17 mouse cellular contexts compared by ENCODE assay signal in the genomic region with DNA sequence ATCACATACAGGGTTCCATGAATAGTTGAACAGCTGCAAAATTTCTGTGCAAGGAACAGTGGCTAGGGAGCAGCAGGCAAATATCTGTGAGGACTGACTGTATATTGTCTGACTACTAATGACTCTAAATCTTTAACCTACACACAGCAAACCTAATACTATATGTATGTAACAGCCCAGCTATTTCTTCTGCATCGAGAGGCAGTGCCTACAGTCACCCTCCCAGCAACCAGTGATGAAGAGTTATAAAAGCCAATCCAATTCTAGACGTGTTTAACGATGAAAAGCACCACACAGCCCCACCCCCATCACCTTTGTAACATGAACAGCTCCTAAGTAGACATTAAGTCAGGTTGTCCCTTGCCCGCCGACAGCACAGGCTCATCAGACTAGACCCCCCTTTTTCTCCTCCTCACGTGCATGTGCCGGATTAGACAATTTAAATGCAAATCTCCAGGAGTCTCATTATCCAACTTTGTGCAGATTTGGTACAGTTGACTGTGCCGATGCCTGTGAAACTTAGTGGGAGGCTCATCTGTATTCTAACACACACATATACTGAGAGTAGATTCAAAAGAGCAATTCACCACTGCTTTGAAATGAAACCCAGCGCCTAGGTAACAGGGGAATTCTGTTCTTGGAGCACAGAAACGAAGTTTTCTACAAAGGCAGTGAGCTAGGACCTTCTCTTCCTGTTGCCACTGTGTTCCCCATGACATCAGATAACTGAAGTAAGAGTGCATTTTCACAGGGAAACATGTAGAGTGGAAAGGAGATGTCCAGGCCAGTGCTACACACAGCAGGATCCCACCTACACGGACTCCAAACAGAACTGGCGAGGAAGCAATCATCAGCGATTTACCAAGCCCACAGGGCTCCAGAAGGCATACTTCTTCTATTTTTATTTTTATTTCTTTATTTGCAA. TPM values are rescaled to one million over a fixed set of nuclear protein-coding genes. Genes with fewer than 3 reads are reported as not detected.
DNase-seq lines count a peak whose midpoint lies in the region; ATAC-seq and TF ChIP-seq lines count a peak whose summit lies in the region.
"Had no signal": no experiment of that assay in that cellular context is flagged by ENCODE, and none has a peak within 500 bp of the region (broad histone marks: within the 10 kb centered on the region; RNA-seq: fewer than 3 reads in every experiment).

No protein-coding gene starts in this region.

- no peaks in the 10 kb centered on the region for H3K27me3 ChIP-seq in neural tube, embryonic 11.5 days (ENCODE audit: control insufficient read depth, insufficient read depth, low read length)
- peaks cover 24% of the 10 kb centered on the region for H3K27me3 ChIP-seq in hindbrain, embryonic 10.5 days (ENCODE audit: insufficient read depth, poor library complexity, severe bottlenecking)
- no peaks in the 10 kb centered on the region for H3K27me3 ChIP-seq in midbrain, embryonic 11.5 days (ENCODE audit: control insufficient read depth, insufficient read depth, low read length)
- no peaks in the 10 kb centered on the region for H3K27me3 ChIP-seq in liver, postnatal 0 days (ENCODE audit: insufficient read depth, low read length)
- H3K27me3 ChIP-seq in intestine, postnatal 0 days (replicated peaks; ENCODE audit: control insufficient read depth, insufficient read depth, low read length) = no peaks in the 10 kb centered on the region
- H3K27me3 ChIP-seq: heart, embryonic 12.5 days; Patski had no signal

- H3K27ac ChIP-seq in neural tube, embryonic 11.5 days (ENCODE audit: low read depth, low read length) = peak overlapping the region; percentile 92
- H3K27ac ChIP-seq in hindbrain, embryonic 10.5 days = peak overlapping the region; percentile 78
- H3K27ac ChIP-seq in midbrain, embryonic 11.5 days (ENCODE audit: low read depth, low read length) = peak overlapping the region; percentile 94
- no peak overlapping the region for H3K27ac ChIP-seq in liver, postnatal 0 days (ENCODE audit: low read depth)
- no peak overlapping the region for H3K27ac ChIP-seq in intestine, postnatal 0 days (ENCODE audit: low read depth, low read length)

- peak overlapping the region; percentile 24; the same call in 1 of the 2 replicates for H3K4me2 ChIP-seq in neural tube, embryonic 11.5 days (ENCODE audit: low read depth)
- H3K4me2 ChIP-seq in midbrain, embryonic 11.5 days = peak overlapping the region; percentile 25
- no peak overlapping the region for H3K4me2 ChIP-seq in liver, postnatal 0 days (ENCODE audit: low read depth, low read length)
- no peak overlapping the region for H3K4me2 ChIP-seq in intestine, postnatal 0 days (replicated peaks; ENCODE audit: low read depth)
- H3K4me2 ChIP-seq: heart, embryonic 12.5 days had no signal

- no peak overlapping the region for H3K9ac ChIP-seq in neural tube, embryonic 11.5 days (ENCODE audit: low read length)
- peak overlapping the region; percentile 31; the same call in 1 of the 2 replicates for H3K9ac ChIP-seq in midbrain, embryonic 11.5 days (ENCODE audit: low read length)
- no peak overlapping the region for H3K9ac ChIP-seq in liver, postnatal 0 days (replicated peaks)
- no peak overlapping the region for H3K9ac ChIP-seq in intestine, postnatal 0 days (ENCODE audit: low read depth, low read length)
- H3K9ac ChIP-seq: heart, embryonic 12.5 days had no signal

- TF ChIP-seq EP300 in liver, postnatal 0 days (IDR thresholded peaks at IDR 0.05; ENCODE audit: low read depth) = no peak

- no peaks in the 10 kb centered on the region for H3K9me3 ChIP-seq in neural tube, embryonic 11.5 days (ENCODE audit: control insufficient read depth, low read length)
- no peaks in the 10 kb centered on the region for H3K9me3 ChIP-seq in hindbrain, embryonic 10.5 days
- H3K9me3 ChIP-seq in midbrain, embryonic 11.5 days (ENCODE audit: control insufficient read depth, low read length) = no peaks in the 10 kb centered on the region
- no peaks in the 10 kb centered on the region for H3K9me3 ChIP-seq in liver, postnatal 0 days (ENCODE audit: low read length)
- H3K9me3 ChIP-seq in intestine, postnatal 0 days (ENCODE audit: control insufficient read depth) = no peaks in the 10 kb centered on the region
- H3K9me3 ChIP-seq: heart, embryonic 12.5 days had no signal

- peaks cover 8% of the 10 kb centered on the region; the same call in 1 of the 2 replicates for H3K4me1 ChIP-seq in neural tube, embryonic 11.5 days (ENCODE audit: control insufficient read depth, insufficient read depth, low read length)
- H3K4me1 ChIP-seq in hindbrain, embryonic 10.5 days (replicated peaks) = peaks cover 45% of the 10 kb centered on the region
- H3K4me1 ChIP-seq in midbrain, embryonic 11.5 days (ENCODE audit: control insufficient read depth, insufficient read depth, low read length) = peaks cover 32% of the 10 kb centered on the region
- H3K4me1 ChIP-seq in liver, postnatal 0 days (ENCODE audit: insufficient read depth) = no peaks in the 10 kb centered on the region
- no peaks in the 10 kb centered on the region for H3K4me1 ChIP-seq in intestine, postnatal 0 days (replicated peaks; ENCODE audit: control insufficient read depth, insufficient read depth, low read length)
- H3K4me1 ChIP-seq: heart, embryonic 12.5 days had no signal

- no peaks in the 10 kb centered on the region for H3K36me3 ChIP-seq in neural tube, embryonic 11.5 days (ENCODE audit: control insufficient read depth, insufficient read depth, low read length)
- H3K36me3 ChIP-seq in hindbrain, embryonic 10.5 days = no peaks in the 10 kb centered on the region
- H3K36me3 ChIP-seq in midbrain, embryonic 11.5 days (ENCODE audit: control insufficient read depth, insufficient read depth, low read length) = no peaks in the 10 kb centered on the region
- no peaks in the 10 kb centered on the region for H3K36me3 ChIP-seq in liver, postnatal 0 days (replicated peaks; ENCODE audit: insufficient read depth, low read length)
- H3K36me3 ChIP-seq in intestine, postnatal 0 days (ENCODE audit: control insufficient read depth, insufficient read depth) = 0 out of 2 replicates have a peak, but pooled peaks cover 3% of the 10 kb centered on the region

- TF ChIP-seq CTCF in liver, postnatal 0 days (IDR thresholded peaks at IDR 0.05; ENCODE audit: low read depth) = no peak
- TF ChIP-seq CTCF in intestine, postnatal 0 days (IDR thresholded peaks at IDR 0.05; ENCODE audit: low read depth) = no peak

- peak; percentile 66 for DNase-seq in neural tube, embryonic 11.5 days (ENCODE audit: low spot score)
- no peak for DNase-seq in neural tube, embryonic 10.5 days (ENCODE audit: extremely low spot score, low spot score)
- DNase-seq in hindbrain, embryonic 10.5 days (ENCODE audit: low spot score) = no peak
- DNase-seq in midbrain, embryonic 11.5 days (ENCODE audit: low spot score, missing footprints) = peak; percentile 93
- peak; percentile 55 for DNase-seq in telencephalon, adult 2 months (ENCODE audit: low read depth, low spot score)
- DNase-seq in liver, postnatal 0 days = no peak
- DNase-seq in gastrocnemius, postnatal 10 days = no peak
- DNase-seq: adrenal gland, postnatal 36 days; lung, postnatal 4 days had no signal

- ATAC-seq in neural tube, embryonic 11.5 days (ENCODE audit: insufficient read depth, low FRiP score, low TSS enrichment) = peak; percentile 92
- ATAC-seq in midbrain, embryonic 11.5 days (ENCODE audit: low FRiP score) = peak; percentile 91
- ATAC-seq in liver, postnatal 0 days = no peak
- ATAC-seq in intestine, postnatal 0 days = no peak
- ATAC-seq: Patski had no signal

- WGBS in neural tube, embryonic 11.5 days = 50% methylated on average over 13 of the region's 13 CpGs
- 49% methylated on average over 13 of the region's 13 CpGs for whole genome bisulfite sequencing in hindbrain, embryonic 10.5 days
- WGBS in midbrain, embryonic 11.5 days = 36% methylated on average over 13 of the region's 13 CpGs
- WGBS in liver, postnatal 0 days (ENCODE audit: insufficient replicate concordance) = 83% methylated on average over 13 of the region's 13 CpGs
- 74% methylated on average over 13 of the region's 13 CpGs for WGBS in intestine, postnatal 0 days

- no peak overlapping the region for H3K4me3 ChIP-seq in neural tube, embryonic 11.5 days (ENCODE audit: low read depth, low read length)
- H3K4me3 ChIP-seq in hindbrain, embryonic 10.5 days = peak overlapping the region; percentile 13; the same call in 1 of the 2 replicates
- H3K4me3 ChIP-seq in midbrain, embryonic 11.5 days (ENCODE audit: low read depth, low read length) = no peak overlapping the region
- H3K4me3 ChIP-seq in liver, postnatal 0 days (ENCODE audit: low read depth, low read length) = no peak overlapping the region
- no peak overlapping the region for H3K4me3 ChIP-seq in intestine, postnatal 0 days (ENCODE audit: low read depth, low read length)
- H3K4me3 ChIP-seq: erythroblast, embryonic 14.5 days; heart, embryonic 12.5 days had no signal

RNA-seq across cellular contexts. Expression of a gene that starts 7.3 kb away (rescaled TPM):
- polyA plus RNA-seq in neural tube, embryonic 11.5 days (2014; fragmentation: Nextera tagmentation; extraction: Ambion mirVana) = not detected in 2 replicates
- 0.09 and 0.13 TPM in 2 replicates for polyA plus RNA-seq in hindbrain, embryonic 10.5 days (2016; fragmentation: Nextera tagmentation; extraction: Ambion mirVana)
- polyA plus RNA-seq in midbrain, embryonic 11.5 days (2014; fragmentation: Nextera tagmentation; extraction: Ambion mirVana) = 0.07 TPM in 1 of 2 replicates, not detected in the other
- polyA plus RNA-seq in liver, postnatal 0 days (2015; fragmentation: Nextera tagmentation; extraction: Ambion mirVana) = 0.06 and 0.08 TPM in 2 replicates
- total RNA-seq in gastrocnemius, postnatal 10 days (2021) = under 1 TPM in 1 of 2 experiments, not detected in 1; 0.14 TPM
- polyA plus RNA-seq in intestine, postnatal 0 days (2015; fragmentation: Nextera tagmentation; extraction: Ambion mirVana) = 0.07 TPM in 1 of 2 replicates, not detected in the other
- total RNA-seq: adrenal gland, postnatal 36 days; layer of hippocampus, adult 8-10 months; liver, adult 2 months had no signal
- polyA plus RNA-seq: erythroblast, embryonic 14.5 days; liver, adult 2 months; Patski had no signal

RNA-seq across cellular contexts. Expression of a gene that starts 47.9 kb away (rescaled TPM):
- polyA plus RNA-seq in neural tube, embryonic 11.5 days (2014; fragmentation: Nextera tagmentation; extraction: Ambion mirVana) = 0.88 and 1.1 TPM in 2 replicates
- polyA plus RNA-seq in hindbrain, embryonic 10.5 days (2016; fragmentation: Nextera tagmentation; extraction: Ambion mirVana) = 1.6 and 1.8 TPM in 2 replicates
- 2.7 and 3.4 TPM in 2 replicates for polyA plus RNA-seq in midbrain, embryonic 11.5 days (2014; fragmentation: Nextera tagmentation; extraction: Ambion mirVana)
- 0.04 TPM in 1 of 2 replicates, not detected in the other for polyA plus RNA-seq in liver, postnatal 0 days (2015; fragmentation: Nextera tagmentation; extraction: Ambion mirVana)
- not detected for total RNA-seq in gastrocnemius, postnatal 10 days (2021)
- polyA plus RNA-seq in intestine, postnatal 0 days (2015; fragmentation: Nextera tagmentation; extraction: Ambion mirVana) = 0.14 TPM in 2 replicates
- total RNA-seq: adrenal gland, postnatal 36 days; liver, adult 2 months; neutrophil, adult 5-6 weeks had no signal
- polyA plus RNA-seq: heart, embryonic 12.5 days; liver, adult 2 months; Patski; urinary bladder, adult 2 months had no signal

Comparison
In these comparisons a context has a peak if more than half of its experiments do, and no peak if none do; other contexts are left out.
1. DNase-seq: peak in neural tube, embryonic 11.5 days (single experiment), midbrain, embryonic 11.5 days (single experiment) and telencephalon, adult 2 months (single experiment); none in neural tube, embryonic 10.5 days (single experiment), hindbrain, embryonic 10.5 days (single experiment), liver, postnatal 0 days (single experiment) and gastrocnemius, postnatal 10 days (single experiment).
2. ATAC-seq: peak in neural tube, embryonic 11.5 days (single experiment) and midbrain, embryonic 11.5 days (single experiment); none in liver, postnatal 0 days (single experiment) and intestine, postnatal 0 days (single experiment).
3. H3K27ac ChIP-seq: peak in neural tube, embryonic 11.5 days (single experiment), hindbrain, embryonic 10.5 days (single experiment) and midbrain, embryonic 11.5 days (single experiment); none in liver, postnatal 0 days (single experiment) and intestine, postnatal 0 days (single experiment).
4. H3K4me2 ChIP-seq: peak in neural tube, embryonic 11.5 days (single experiment) and midbrain, embryonic 11.5 days (single experiment); none in liver, postnatal 0 days (single experiment) and intestine, postnatal 0 days (single experiment).